Mouse (Mus musculus) CH12.LX (cell line): Measurements from ENCODE around the gene Gad1.

ENCODE experiments used
- CTCF ChIP-seq, 2 experiments: IDR thresholded peaks in 1 of 2; conservative IDR thresholded peaks in 1 of 2; 2 replicates each; pipeline ENCODE4 v1.5.1; 2011 to 2012; ENCODE audit warnings: low read depth in 2 of 2, low read length in 2 of 2, improper control_type of control experiment in 1 of 2, inconsistent platforms in 1 of 2, mild to moderate bottlenecking in 1 of 2, moderate library complexity in 1 of 2
- GABPA ChIP-seq: IDR thresholded peaks from 2 replicates; pipeline ENCODE4 v1.6.1; 2012; ENCODE audit warnings: low read depth, low read length, improper control_type of control experiment, inconsistent platforms; ENCODE audit not compliant: insufficient replicate concordance
- IRF4 ChIP-seq: IDR thresholded peaks from 2 replicates; pipeline ENCODE4 v1.6.1; 2014; ENCODE audit warnings: low read depth, mild to moderate bottlenecking, inconsistent platforms, low read length, improper control_type of control experiment
- MYC ChIP-seq: IDR thresholded peaks from 2 replicates; pipeline ENCODE4 v1.6.1; 2011; ENCODE audit warnings: low read depth, mild to moderate bottlenecking, improper control_type of control experiment, low read length
- POLR2A ChIP-seq: IDR thresholded peaks from 2 replicates; pipeline ENCODE4 v1.6.1; 2011; ENCODE audit warnings: low read depth, mild to moderate bottlenecking, improper control_type of control experiment, low read length
- POLR2AphosphoS2 ChIP-seq: IDR thresholded peaks from 2 replicates; pipeline ENCODE4 v1.6.1; 2011; ENCODE audit warnings: low read depth, low read length, improper control_type of control experiment
- TCF12 ChIP-seq: IDR thresholded peaks from 2 replicates; pipeline ENCODE4 v1.6.1; 2014; ENCODE audit warnings: low read depth, mild to moderate bottlenecking, inconsistent platforms, low read length, improper control_type of control experiment

DNA sequence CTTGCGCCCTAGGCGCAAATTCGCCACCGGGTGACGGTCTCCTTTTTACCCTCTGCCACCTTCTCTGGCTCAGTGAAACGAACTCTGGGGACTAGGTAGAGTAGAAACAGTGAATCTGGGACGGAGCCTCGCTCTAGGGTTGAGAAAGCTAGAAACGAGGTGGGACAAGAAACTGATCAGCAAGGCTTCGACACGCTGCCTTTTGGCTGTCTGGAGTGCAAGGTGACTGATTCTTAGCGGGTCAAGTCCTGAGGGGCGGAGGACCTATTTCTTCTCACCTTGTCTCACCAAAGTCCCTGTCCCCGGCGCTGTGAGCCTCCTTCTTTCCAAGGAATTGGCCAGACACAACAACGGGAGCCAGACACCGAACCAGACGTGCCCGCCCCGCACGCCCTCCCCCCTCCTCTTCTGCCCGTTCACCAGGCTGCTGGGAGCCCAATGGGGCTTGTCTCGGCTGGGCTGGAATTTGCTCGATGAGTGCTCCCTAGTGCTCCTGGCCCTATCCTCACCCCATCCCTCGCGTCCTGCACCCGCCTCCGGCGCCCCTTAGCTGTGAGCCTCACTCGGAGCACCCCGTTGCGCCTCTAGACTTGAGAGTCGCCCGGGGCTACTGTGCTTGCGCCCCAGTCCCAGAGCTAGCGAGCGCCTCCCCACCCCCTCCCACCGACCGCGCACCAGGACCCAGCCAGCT, 10.3 kb downstream of the Gad1 start:
- TF ChIP-seq TCF12: no peak
- no peak for TF ChIP-seq MYC
- no peak for TF ChIP-seq IRF4
- no peak for TF ChIP-seq CTCF (conservative IDR thresholded peaks at IDR 0.05 in 1 of 2, IDR thresholded peaks at IDR 0.05 in 1 of 2; ENCODE audit: low read depth in 2 of 2, low read length in 2 of 2)
- no peak for TF ChIP-seq POLR2A
- no peak for TF ChIP-seq POLR2AphosphoS2
- no peak for TF ChIP-seq GABPA
